Comparison of ENCODE assay signal across 7 mouse cellular contexts in genomic region chr14:118706962-118707361, GRCm38 (mm10). TPM values are rescaled to one million over a fixed set of nuclear protein-coding genes. Genes with fewer than 3 reads are reported as not detected.
A peak's percentile ranks its signal among the peaks of the same experiment; 100 is the strongest.
DNase-seq lines count a peak whose midpoint lies in the region; ATAC-seq lines count a peak whose summit lies in the region.

No protein-coding gene starts in this region.

- no peaks in the 10 kb centered on the region for H3K9me3 ChIP-seq in kidney, embryonic 14.5 days (ENCODE audit: control insufficient read depth, low read length)
- H3K9me3 ChIP-seq in embryonic facial prominence, embryonic 12.5 days, result no peaks in the 10 kb centered on the region
- H3K9me3 ChIP-seq in hindbrain, embryonic 11.5 days (ENCODE audit: control insufficient read depth, low read length), result no peaks in the 10 kb centered on the region
- H3K9me3 ChIP-seq in midbrain, embryonic 12.5 days, result no peaks in the 10 kb centered on the region

- H3K27ac ChIP-seq in kidney, embryonic 14.5 days (ENCODE audit: low read depth, low read length), result no peak overlapping the region
- H3K27ac ChIP-seq in embryonic facial prominence, embryonic 12.5 days, result no peak overlapping the region
- H3K27ac ChIP-seq in hindbrain, embryonic 11.5 days (ENCODE audit: low read depth, low read length), result no peak overlapping the region
- no peak overlapping the region for H3K27ac ChIP-seq in midbrain, embryonic 12.5 days (replicated peaks)

- no peaks in the 10 kb centered on the region for H3K36me3 ChIP-seq in kidney, embryonic 14.5 days (ENCODE audit: control insufficient read depth, insufficient read depth, low read length)
- no peaks in the 10 kb centered on the region for H3K36me3 ChIP-seq in embryonic facial prominence, embryonic 12.5 days
- no peaks in the 10 kb centered on the region for H3K36me3 ChIP-seq in hindbrain, embryonic 11.5 days (ENCODE audit: control insufficient read depth, insufficient read depth, low read length)
- H3K36me3 ChIP-seq in midbrain, embryonic 12.5 days, result no peaks in the 10 kb centered on the region

- 86% methylated on average over 11 of the region's 11 CpGs for WGBS in kidney, embryonic 14.5 days
- 81% methylated on average over 11 of the region's 11 CpGs for WGBS in embryonic facial prominence, embryonic 12.5 days
- WGBS in hindbrain, embryonic 11.5 days, result 83% methylated on average over 11 of the region's 11 CpGs
- 83% methylated on average over 11 of the region's 11 CpGs for WGBS in midbrain, embryonic 12.5 days

- peak overlapping the region; percentile 98; the same call in 1 of the 2 replicates for H3K4me2 ChIP-seq in kidney, embryonic 14.5 days (replicated peaks; ENCODE audit: low read depth, low read length)
- peak overlapping the region; percentile 88 for H3K4me2 ChIP-seq in embryonic facial prominence, embryonic 12.5 days (replicated peaks)
- no peak overlapping the region for H3K4me2 ChIP-seq in hindbrain, embryonic 11.5 days (replicated peaks; ENCODE audit: low read depth, low read length)
- peak overlapping the region; percentile 99; the same call in 1 of the 2 replicates for H3K4me2 ChIP-seq in midbrain, embryonic 12.5 days (replicated peaks)

- DNase-seq in kidney, postnatal 10 days, result no peak
- no peak for DNase-seq in hindbrain, embryonic 11.5 days (ENCODE audit: low spot score)
- no peak for DNase-seq in spleen, adult 12 weeks (ENCODE audit: low spot score)
- no peak for DNase-seq in right cerebral cortex, adult 18-20 months

- no peak overlapping the region; the same call in 1 of the 2 replicates for H3K4me3 ChIP-seq in kidney, embryonic 14.5 days (ENCODE audit: low read length)
- no peak overlapping the region for H3K4me3 ChIP-seq in embryonic facial prominence, embryonic 12.5 days
- peak overlapping the region; percentile 67; the same call in 1 of the 2 replicates for H3K4me3 ChIP-seq in hindbrain, embryonic 11.5 days (ENCODE audit: low read depth, low read length)
- H3K4me3 ChIP-seq in midbrain, embryonic 12.5 days, result 0 out of 2 replicates have a peak overlapping the region, but pooled peaks have one; percentile 71

- peaks cover 8% of the 10 kb centered on the region; the same call in 1 of the 2 replicates for H3K4me1 ChIP-seq in kidney, embryonic 14.5 days (ENCODE audit: control insufficient read depth, insufficient read depth, low read length)
- H3K4me1 ChIP-seq in embryonic facial prominence, embryonic 12.5 days, result peaks cover 9% of the 10 kb centered on the region
- no peaks in the 10 kb centered on the region for H3K4me1 ChIP-seq in hindbrain, embryonic 11.5 days (replicated peaks; ENCODE audit: control insufficient read depth, insufficient read depth, low read length)
- peaks cover 23% of the 10 kb centered on the region for H3K4me1 ChIP-seq in midbrain, embryonic 12.5 days

- peaks cover 10% of the 10 kb centered on the region; the same call in 1 of the 2 replicates for H3K27me3 ChIP-seq in kidney, embryonic 14.5 days (ENCODE audit: control insufficient read depth, insufficient read depth, low read length)
- peaks cover 44% of the 10 kb centered on the region for H3K27me3 ChIP-seq in embryonic facial prominence, embryonic 12.5 days
- peaks cover 6% of the 10 kb centered on the region for H3K27me3 ChIP-seq in hindbrain, embryonic 11.5 days (ENCODE audit: control insufficient read depth, insufficient read depth, low read length)
- peaks cover 64% of the 10 kb centered on the region for H3K27me3 ChIP-seq in midbrain, embryonic 12.5 days

- no peak overlapping the region for H3K9ac ChIP-seq in kidney, embryonic 14.5 days (ENCODE audit: low read depth, low read length)
- no peak overlapping the region for H3K9ac ChIP-seq in embryonic facial prominence, embryonic 12.5 days
- H3K9ac ChIP-seq in hindbrain, embryonic 11.5 days (ENCODE audit: low read depth, low read length), result no peak overlapping the region
- no peak overlapping the region for H3K9ac ChIP-seq in midbrain, embryonic 12.5 days (replicated peaks)

- ATAC-seq in kidney, embryonic 14.5 days (ENCODE audit: low FRiP score, low TSS enrichment), result no peak
- ATAC-seq in embryonic facial prominence, embryonic 12.5 days (ENCODE audit: insufficient number of reproducible peaks, insufficient read depth, low FRiP score, low TSS enrichment), result no peak
- no peak for ATAC-seq in hindbrain, embryonic 11.5 days (ENCODE audit: low FRiP score)
- ATAC-seq in midbrain, embryonic 12.5 days (ENCODE audit: low FRiP score, low read depth), result no peak

RNA-seq across cellular contexts. Expression of gene Abcc4, which starts 0.9 kb away (rescaled TPM):
- polyA plus RNA-seq in kidney, embryonic 14.5 days (2014; fragmentation: Nextera tagmentation; extraction: Ambion mirVana), result 5.4 and 12.2 TPM in 2 replicates
- polyA plus RNA-seq in embryonic facial prominence, embryonic 12.5 days (2016; fragmentation: Nextera tagmentation; extraction: Ambion mirVana), result 2.3 and 2.8 TPM in 2 replicates
- 3.2 and 3.9 TPM in 2 replicates for polyA plus RNA-seq in hindbrain, embryonic 11.5 days (2014; fragmentation: Nextera tagmentation; extraction: Ambion mirVana)
- polyA plus RNA-seq in midbrain, embryonic 12.5 days (2016; fragmentation: Nextera tagmentation; extraction: Ambion mirVana), result 2.9 and 3.1 TPM in 2 replicates

Comparison
In these comparisons a context has a peak if more than half of its experiments do, and no peak if none do; other contexts are left out.
1. H3K4me3 ChIP-seq: peak in hindbrain, embryonic 11.5 days (single experiment) and midbrain, embryonic 12.5 days (single experiment); none in kidney, embryonic 14.5 days (single experiment) and embryonic facial prominence, embryonic 12.5 days (single experiment).